Mouse (Mus musculus) intestine, postnatal 0 days (tissue): ENCODE data around the gene Sel1l. TPM values are rescaled to one million over a fixed set of nuclear protein-coding genes. Genes with fewer than 3 reads are reported as not detected.

Source experiments
- ATAC-seq: fragments of 200-750 bp; cut with Nextera tagmentation; 2 replicates; pipeline ENCODE4 v1.8.0; 2017; ENCODE audit warnings: mild to moderate bottlenecking, moderate TSS enrichment, moderate library complexity
- H3K27ac ChIP-seq: fragments of 300-500 bp; sonication (generic); 2 replicates; pipeline ENCODE4 v1.5.1; 2014; ENCODE audit warnings: mild to moderate bottlenecking, low read depth, low read length, moderate library complexity
- H3K27me3 ChIP-seq: fragments of 300-500 bp; sonication (generic); replicated peaks from 2 replicates; pipeline ENCODE4 v1.6.1; 2014; ENCODE audit warnings: low read length, mixed read lengths; ENCODE audit not compliant: control insufficient read depth, insufficient read depth
- H3K36me3 ChIP-seq: fragments of 300-500 bp; sonication (generic); 2 replicates; pipeline ENCODE4 v1.6.1; 2014; ENCODE audit warnings: mild to moderate bottlenecking, moderate library complexity; ENCODE audit not compliant: control insufficient read depth, insufficient read depth
- H3K4me1 ChIP-seq: fragments of 300-500 bp; sonication (generic); replicated peaks from 2 replicates; pipeline ENCODE4 v1.6.1; 2014; ENCODE audit warnings: antibody characterized with exemption, low read length, mixed read lengths; ENCODE audit not compliant: control insufficient read depth, insufficient read depth
- H3K4me2 ChIP-seq: fragments of 300-500 bp; sonication (generic); replicated peaks from 2 replicates; pipeline ENCODE4 v1.6.1; 2014; ENCODE audit warnings: low read depth, mild to moderate bottlenecking, moderate library complexity
- H3K4me3 ChIP-seq: fragments of 300-500 bp; sonication (generic); 2 replicates; pipeline ENCODE4 v1.5.1; 2014; ENCODE audit warnings: low read depth, low read length
- H3K9ac ChIP-seq: fragments of 300-500 bp; sonication (generic); 2 replicates; pipeline ENCODE4 v1.6.1; 2014; ENCODE audit warnings: mild to moderate bottlenecking, low read depth, low read length
- H3K9me3 ChIP-seq: fragments of 300-500 bp; sonication (generic); 2 replicates; pipeline ENCODE4 v1.6.1; 2016; ENCODE audit warnings: mixed run types; ENCODE audit not compliant: control insufficient read depth
- CTCF ChIP-seq: sonication (generic); IDR thresholded peaks from 2 replicates; pipeline ENCODE4 v1.5.1; 2016; ENCODE audit warnings: low read depth, mild to moderate bottlenecking, control low read depth, antibody characterized with exemption, moderate library complexity
- WGBS: fragments of 180-500 bp; shearing (Covaris S2); extraction: QIAGEN DNeasy Blood & Tissue Kit; methylation state at CpG from one replicate; pipeline ENCODE4 v1.1.7; 2014; 5-methylcytosine and 5-hydroxymethylcytosine counted together
- polyA plus RNA-seq: library from polyadenylated mRNA; unstranded; fragments of >200 nt; fragmentation: Nextera tagmentation; extraction: Ambion mirVana; gene quantifications from 2 replicates; pipeline ENCODE4 v1.2.1, GENCODE M21; 2015

The Sel1l gene
- polyA plus RNA-seq, 1 experiment from 2014 or later = 88.2 TPM

DNA sequence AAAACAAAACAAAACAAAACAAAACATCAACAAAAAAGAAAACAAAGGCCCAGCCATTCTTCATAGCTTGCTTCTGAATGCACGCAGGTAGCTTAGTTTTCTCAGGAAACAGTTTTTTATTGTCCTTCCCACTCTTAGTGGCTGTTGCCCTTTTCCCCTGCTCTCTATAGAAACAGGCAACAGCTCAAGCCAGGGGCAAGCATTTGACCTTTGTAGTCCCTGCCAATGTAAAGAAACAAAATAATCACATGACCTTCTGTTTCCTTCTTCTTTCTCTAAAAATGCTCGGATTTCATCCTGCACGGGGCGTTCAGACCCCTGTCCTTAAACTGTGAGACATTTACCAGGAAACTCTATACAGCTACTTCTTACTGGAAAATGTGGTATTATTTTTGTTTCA lies 4.4 kb downstream of the Sel1l start:
- 55% methylated on average over 4 of the region's 4 CpGs for WGBS
- H3K9me3 ChIP-seq = no peaks in the 10 kb centered on the region
- H3K36me3 ChIP-seq = peaks cover 25% of the 10 kb centered on the region
- no peak for ATAC-seq
- 0 out of 2 replicates have a peak overlapping the region, but pooled peaks have one; percentile 8 for H3K27ac ChIP-seq
- H3K4me3 ChIP-seq = no peak overlapping the region
- TF ChIP-seq CTCF = no peak
- no peak overlapping the region for H3K4me2 ChIP-seq
- no peaks in the 10 kb centered on the region for H3K4me1 ChIP-seq
- no peak overlapping the region for H3K9ac ChIP-seq
- H3K27me3 ChIP-seq = no peaks in the 10 kb centered on the region

- ATAC-seq = no peak
- H3K27me3 ChIP-seq = no peaks in the 10 kb centered on the region
- H3K27ac ChIP-seq = no peak overlapping the region
- H3K9me3 ChIP-seq = no peaks in the 10 kb centered on the region
- H3K4me2 ChIP-seq = no peak overlapping the region
- no peak for TF ChIP-seq CTCF
- H3K36me3 ChIP-seq = peaks cover 31% of the 10 kb centered on the region
- no peak overlapping the region for H3K4me3 ChIP-seq
- no peak overlapping the region for H3K9ac ChIP-seq
- no peaks in the 10 kb centered on the region for H3K4me1 ChIP-seq
- 88% methylated on average over 13 of the region's 13 CpGs for WGBS
Observed at GRCm38 (mm10) chr12:91843888-91844287, 5.1 kb downstream of the Sel1l start.

DNA sequence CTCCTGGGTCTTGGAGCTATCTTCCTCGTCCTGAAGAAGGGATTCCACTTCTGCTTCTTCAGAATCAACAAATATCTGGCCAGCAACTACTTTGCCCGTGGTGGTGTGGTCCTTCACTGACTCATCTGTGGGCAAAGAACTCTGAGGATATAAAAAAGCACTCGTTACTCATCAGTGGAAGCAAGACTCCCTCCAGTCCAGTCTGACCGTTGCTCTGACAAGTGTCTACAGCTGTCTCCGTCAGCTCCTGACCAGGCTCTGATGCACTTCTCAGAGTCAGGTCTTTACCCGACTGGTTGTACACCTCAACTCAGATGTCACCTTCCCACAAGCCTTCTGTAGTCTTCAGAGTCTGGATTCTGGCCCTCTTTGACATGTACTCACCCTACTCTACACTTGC lies 7.2 kb downstream of the Sel1l start:
- peaks cover 7% of the 10 kb centered on the region; the same call in 1 of the 2 replicates for H3K4me1 ChIP-seq
- TF ChIP-seq CTCF = no peak
- WGBS = 89% methylated on average over 6 of the region's 6 CpGs
- no peak overlapping the region for H3K4me3 ChIP-seq
- no peak overlapping the region for H3K4me2 ChIP-seq
- peaks cover 50% of the 10 kb centered on the region for H3K36me3 ChIP-seq
- no peak for ATAC-seq
- H3K9me3 ChIP-seq = no peaks in the 10 kb centered on the region
- no peak overlapping the region for H3K9ac ChIP-seq
- no peak overlapping the region for H3K27ac ChIP-seq
- no peaks in the 10 kb centered on the region for H3K27me3 ChIP-seq

DNA sequence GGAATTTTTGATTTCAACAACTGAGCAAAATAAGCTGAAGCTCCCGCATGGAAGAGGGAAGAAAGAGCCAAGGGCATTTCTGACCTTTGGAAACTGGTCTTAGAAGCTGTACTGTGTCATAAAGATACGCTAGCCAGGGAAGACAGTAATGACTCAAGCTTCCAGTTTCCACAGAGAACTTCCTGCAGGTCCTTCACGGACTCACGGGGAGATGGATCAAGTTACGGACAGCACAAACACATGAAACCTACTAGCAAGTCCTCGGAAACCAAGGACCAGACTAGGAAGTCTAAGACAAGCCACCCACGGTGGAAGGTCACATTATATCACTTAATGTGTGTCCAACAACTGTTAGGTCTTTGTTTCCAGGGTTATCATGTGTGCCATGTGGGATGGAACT lies 10.7 kb downstream of the Sel1l start:
- no peak overlapping the region for H3K4me3 ChIP-seq
- peak overlapping the region; percentile 57 for H3K27ac ChIP-seq
- no peak for TF ChIP-seq CTCF
- WGBS = 41% methylated on average over 7 of the region's 7 CpGs
- no peak overlapping the region for H3K4me2 ChIP-seq
- no peaks in the 10 kb centered on the region for H3K27me3 ChIP-seq
- H3K36me3 ChIP-seq = peaks cover 75% of the 10 kb centered on the region
- H3K9ac ChIP-seq = no peak overlapping the region
- peaks cover 9% of the 10 kb centered on the region; the same call in 1 of the 2 replicates for H3K4me1 ChIP-seq
- ATAC-seq = peak; percentile 48; the same call in 1 of the 2 replicates
- no peaks in the 10 kb centered on the region for H3K9me3 ChIP-seq

- 65% methylated on average over 7 of the region's 7 CpGs for WGBS
- Histone ChIP-seq H3K4me3 (no peak overlapping the region), H3K27ac (peak overlapping the region; percentile 46; the same call in 1 of the 2 replicates), H3K4me1 (peaks cover 9% of the 10 kb centered on the region; the same call in 1 of the 2 replicates), H3K36me3 (peaks cover 80% of the 10 kb centered on the region), H3K4me2 (no peak overlapping the region), H3K9ac (no peak overlapping the region), H3K27me3 (no peaks in the 10 kb centered on the region), H3K9me3 (no peaks in the 10 kb centered on the region)
- TF ChIP-seq CTCF = no peak
- ATAC-seq = 0 out of 2 replicates have a peak, but pooled peaks have one; percentile 20
Observed at GRCm38 (mm10) chr12:91837401-91838065, 11.4 kb downstream of the Sel1l start.

- H3K27me3 ChIP-seq = no peaks in the 10 kb centered on the region
- no peak for ATAC-seq
- 74% methylated on average over 5 of the region's 5 CpGs for WGBS
Observed at GRCm38 (mm10) chr12:91833939-91834333, 15.0 kb downstream of the Sel1l start.

More at GRCm38 (mm10) chr12:91833939-91834333, 15.0 kb downstream of the Sel1l start:
- no peaks in the 10 kb centered on the region for H3K9me3 ChIP-seq
- H3K4me3 ChIP-seq = no peak overlapping the region
- H3K4me1 ChIP-seq = peaks cover 9% of the 10 kb centered on the region; the same call in 1 of the 2 replicates
- no peak overlapping the region for H3K9ac ChIP-seq
- no peak overlapping the region for H3K4me2 ChIP-seq
- no peak for TF ChIP-seq CTCF
- H3K27ac ChIP-seq = peak overlapping the region; percentile 75
- peaks cover 76% of the 10 kb centered on the region for H3K36me3 ChIP-seq
